Mouse (Mus musculus) liver, embryonic 14.5 days (tissue): Measurements from ENCODE around the gene C1ql1. TPM values are rescaled to one million over a fixed set of nuclear protein-coding genes. Genes with fewer than 3 reads are reported as not detected.
A peak's percentile ranks its signal among the peaks of the same experiment; 100 is the strongest.

Source experiments
- ATAC-seq: fragments of 200-750 bp; cut with Nextera tagmentation; 2 replicates; pipeline ENCODE4 v1.8.0; 2017; ENCODE audit warnings: moderate number of reproducible peaks, mild to moderate bottlenecking, moderate library complexity; ENCODE audit not compliant: insufficient read depth
- DNase-seq, 3 experiments: peaks; one replicate each; pipeline ENCODE4 v3.0.0-alpha.2; 2012 to 2013; ENCODE audit warnings: low read depth in 3 of 3, low spot score in 3 of 3
- H3K27ac ChIP-seq: fragments of 300-500 bp; sonication (generic); 2 replicates; pipeline ENCODE4 v1.5.1; 2014; ENCODE audit warnings: moderate library complexity, mild to moderate bottlenecking, control low read depth, inconsistent platforms
- H3K27me3 ChIP-seq: fragments of 300-500 bp; sonication (generic); 2 replicates; pipeline ENCODE4 v1.6.1; 2014; ENCODE audit warnings: mild to moderate bottlenecking, low read length, moderate library complexity; ENCODE audit not compliant: control insufficient read depth, insufficient read depth
- H3K36me3 ChIP-seq: fragments of 300-500 bp; sonication (generic); replicated peaks from 2 replicates; pipeline ENCODE4 v1.6.1; 2014; ENCODE audit warnings: low read depth; ENCODE audit not compliant: control insufficient read depth, insufficient read depth
- H3K4me1 ChIP-seq, 2 experiments: fragments of 200-500 bp in 1 of 2; fragments of 300-500 bp in 1 of 2; sonication (generic) in 1 of 2; replicated peaks; 2 replicates each; pipeline ENCODE4 v1.6.1; 2012 to 2014; ENCODE audit warnings: antibody characterized with exemption in 1 of 2, inconsistent platforms in 1 of 2, low read length in 1 of 2; ENCODE audit not compliant: control insufficient read depth in 2 of 2, insufficient read depth in 2 of 2
- H3K4me2 ChIP-seq: fragments of 300-500 bp; sonication (generic); 2 replicates; pipeline ENCODE4 v1.6.1; 2014; ENCODE audit warnings: low read depth, mild to moderate bottlenecking, control low read depth, moderate library complexity
- H3K4me3 ChIP-seq, 2 experiments: fragments of 200-500 bp in 1 of 2; fragments of 300-500 bp in 1 of 2; sonication (generic) in 1 of 2; 2 replicates each; pipeline ENCODE4 v1.5.1; 2012 to 2014; ENCODE audit warnings: low read depth in 2 of 2, low read length in 2 of 2, mild to moderate bottlenecking in 2 of 2, control low read depth in 1 of 2, inconsistent platforms in 1 of 2, moderate library complexity in 1 of 2; ENCODE audit not compliant: insufficient read depth in 1 of 2
- H3K9ac ChIP-seq: fragments of 300-500 bp; sonication (generic); replicated peaks from 2 replicates; pipeline ENCODE4 v1.6.1; 2014; ENCODE audit warnings: mild to moderate bottlenecking, control low read depth, moderate library complexity
- H3K9me3 ChIP-seq: fragments of 300-500 bp; sonication (generic); 2 replicates; pipeline ENCODE4 v1.6.1; 2016; ENCODE audit warnings: low read length, mixed read lengths; ENCODE audit not compliant: control insufficient read depth
- CTCF ChIP-seq: IDR thresholded peaks from 2 replicates; pipeline ENCODE4 v1.5.1; 2016; ENCODE audit warnings: antibody characterized with exemption, low read depth, control low read depth
- EP300 ChIP-seq: IDR thresholded peaks from 2 replicates; pipeline ENCODE4 v1.6.1; 2016; ENCODE audit warnings: antibody characterized with exemption, low read depth
- WGBS: fragments of 180-500 bp; shearing (Covaris S2); extraction: QIAGEN DNeasy Blood & Tissue Kit; methylation state at CpG from one replicate; pipeline ENCODE4 v1.1.7; 2014; ENCODE audit not compliant: insufficient replicate concordance; 5-methylcytosine and 5-hydroxymethylcytosine counted together
- polyA plus RNA-seq, 2 experiments: library from polyadenylated mRNA; depleted of rRNA in 1 of 2; stranded (reverse) in 1 of 2; unstranded in 1 of 2; fragments of >200 nt; fragmentation: Nextera tagmentation in 1 of 2; extraction: Ambion mirVana in 1 of 2; gene quantifications; 2 replicates each; pipeline versions ENCODE4 v1.2.1 to v1.2.3; 2012 to 2014

C1ql1 gene
- polyA plus RNA-seq, 2 experiments, result 0.17 TPM; not detected in 1

DNA sequence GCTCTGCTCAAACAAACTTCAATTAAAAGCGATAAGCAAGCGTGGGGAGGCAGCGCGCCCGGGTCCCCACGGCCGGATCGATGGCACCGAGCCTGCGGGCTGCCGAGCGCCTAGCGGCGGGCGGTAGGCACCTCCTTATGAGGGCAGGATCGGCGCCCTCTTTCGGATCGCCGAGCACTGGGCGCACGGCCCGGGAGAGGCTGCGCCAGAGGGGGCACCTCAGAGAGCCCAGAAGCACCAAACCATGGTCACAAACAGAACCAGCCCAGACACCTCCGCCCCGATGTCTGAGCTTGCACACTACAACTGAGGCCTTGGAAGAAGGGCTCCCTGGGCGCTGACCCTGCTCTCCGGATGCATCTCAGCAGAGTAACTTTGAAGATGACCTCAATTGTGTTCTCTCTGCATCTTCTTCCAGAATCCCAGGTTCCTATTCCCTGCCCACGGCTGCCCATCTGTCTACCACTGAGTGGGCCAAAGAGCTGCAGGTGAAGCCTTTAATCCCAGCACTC, 43.7 kb upstream of the C1ql1 start:
- no peaks in the 10 kb centered on the region for H3K4me1 ChIP-seq
- no peak overlapping the region for H3K9ac ChIP-seq
- peak overlapping the region; percentile 51 for H3K4me2 ChIP-seq
- no peak overlapping the region for H3K27ac ChIP-seq
- no peaks in the 10 kb centered on the region for H3K36me3 ChIP-seq
- H3K9me3 ChIP-seq, result no peaks in the 10 kb centered on the region
- peak overlapping the region in 1 of 2 experiments; percentile 25; a peak in 2 of 4 replicates for H3K4me3 ChIP-seq
- no peak for ATAC-seq
- H3K27me3 ChIP-seq, result peaks cover 43% of the 10 kb centered on the region
- TF ChIP-seq CTCF (peak; percentile 40; the same call in 1 of the 2 replicates), EP300 (no peak)
- 1% methylated on average over 29 of the region's 29 CpGs for WGBS
- no peak for DNase-seq

DNA sequence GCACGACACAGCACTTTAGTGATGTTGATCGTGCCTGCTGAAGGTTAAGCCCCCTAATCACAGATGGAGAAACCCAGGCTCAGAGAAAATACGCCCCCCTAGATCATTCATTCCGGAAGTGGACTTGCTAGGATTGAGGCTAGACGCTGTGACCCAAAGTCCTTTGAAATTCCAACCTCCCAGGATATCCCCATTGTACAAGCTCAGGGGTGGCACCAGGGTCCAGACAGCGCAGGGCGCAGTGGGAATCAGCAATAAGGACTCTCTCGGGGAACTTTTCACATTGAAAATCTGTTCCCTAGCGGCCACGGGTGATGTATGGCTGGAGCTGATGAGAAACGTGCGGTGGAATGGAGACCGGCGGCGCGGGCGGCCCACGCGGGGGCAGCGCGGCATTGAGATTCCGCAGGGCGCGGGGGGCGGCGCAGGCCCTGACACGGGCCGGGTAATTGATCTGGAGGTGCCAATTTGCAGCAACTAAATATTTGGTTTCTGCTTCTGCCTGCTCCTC, 43.2 kb upstream of the C1ql1 start:
- TF ChIP-seq EP300 (no peak), CTCF (no peak)
- WGBS, result 9% methylated on average over 28 of the region's 28 CpGs
- no peaks in the 10 kb centered on the region for H3K4me1 ChIP-seq
- ATAC-seq (no peak), DNase-seq (no peak)
- H3K27ac ChIP-seq, result no peak overlapping the region
- peaks cover 43% of the 10 kb centered on the region for H3K27me3 ChIP-seq
- H3K9ac ChIP-seq, result no peak overlapping the region
- H3K36me3 ChIP-seq, result no peaks in the 10 kb centered on the region
- no peaks in the 10 kb centered on the region for H3K9me3 ChIP-seq
- H3K4me3 ChIP-seq, result peak overlapping the region in 1 of 2 experiments; percentile 25; a peak in 2 of 4 replicates
- H3K4me2 ChIP-seq, result peak overlapping the region; percentile 51

DNA sequence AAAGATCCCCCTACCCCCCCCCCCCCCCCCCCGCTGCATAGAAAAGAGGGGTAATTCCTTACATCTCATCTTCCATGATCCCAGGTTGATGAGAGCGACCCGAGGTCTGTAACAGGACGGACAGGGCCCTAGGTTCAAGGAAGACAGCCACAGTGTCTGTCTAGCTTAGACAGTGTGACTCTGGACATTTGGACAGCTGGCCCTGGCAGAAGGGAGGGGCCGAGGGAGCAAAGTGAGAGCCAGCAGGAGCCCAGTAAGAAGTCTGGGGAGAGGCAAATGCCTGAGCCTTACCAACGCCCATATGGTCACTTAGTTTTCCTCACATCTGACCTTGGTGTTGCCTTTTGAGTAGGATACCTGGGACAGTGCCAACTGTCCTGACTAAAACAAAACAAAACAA, 38.7 kb upstream of the C1ql1 start:
- Histone ChIP-seq H3K9me3 (no peaks in the 10 kb centered on the region), H3K27me3 (peaks cover 23% of the 10 kb centered on the region), H3K4me1 (no peaks in the 10 kb centered on the region), H3K9ac (no peak overlapping the region), H3K27ac (no peak overlapping the region), H3K36me3 (no peaks in the 10 kb centered on the region), H3K4me2 (no peak overlapping the region), H3K4me3 (no peak overlapping the region)
- TF ChIP-seq EP300 (no peak), CTCF (no peak)
- 54% methylated on average over 6 of the region's 6 CpGs for WGBS
- ATAC-seq (no peak), DNase-seq (no peak)

DNA sequence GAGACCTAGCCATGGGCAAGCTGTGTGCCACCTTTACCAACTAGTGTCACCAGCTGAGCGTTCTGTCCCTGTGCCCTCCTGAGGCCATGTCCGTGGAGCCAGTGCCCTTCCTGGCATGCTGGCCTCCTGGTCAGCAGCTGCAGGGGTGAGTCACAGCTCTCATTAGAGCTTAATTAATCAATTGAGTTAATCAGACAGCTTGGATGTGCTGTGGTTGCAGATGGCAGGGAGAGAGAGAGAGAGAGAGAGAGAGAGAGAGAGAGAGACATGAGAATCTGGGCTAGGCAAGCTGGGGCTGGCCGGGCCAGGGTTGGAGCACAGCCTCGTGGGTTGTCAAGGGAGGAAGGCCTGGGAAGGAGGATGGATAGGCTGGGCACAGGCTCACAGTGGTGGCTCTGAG, 38.1 kb upstream of the C1ql1 start:
- Histone ChIP-seq H3K36me3 (no peaks in the 10 kb centered on the region), H3K4me2 (no peak overlapping the region), H3K27ac (no peak overlapping the region), H3K27me3 (peaks cover 17% of the 10 kb centered on the region), H3K4me1 (no peaks in the 10 kb centered on the region), H3K9me3 (no peaks in the 10 kb centered on the region), H3K9ac (no peak overlapping the region), H3K4me3 (no peak overlapping the region)
- 50% methylated on average over 4 of the region's 4 CpGs for WGBS
- DNase-seq, result no peak
- TF ChIP-seq CTCF (no peak), EP300 (no peak)
- no peak for ATAC-seq

DNA sequence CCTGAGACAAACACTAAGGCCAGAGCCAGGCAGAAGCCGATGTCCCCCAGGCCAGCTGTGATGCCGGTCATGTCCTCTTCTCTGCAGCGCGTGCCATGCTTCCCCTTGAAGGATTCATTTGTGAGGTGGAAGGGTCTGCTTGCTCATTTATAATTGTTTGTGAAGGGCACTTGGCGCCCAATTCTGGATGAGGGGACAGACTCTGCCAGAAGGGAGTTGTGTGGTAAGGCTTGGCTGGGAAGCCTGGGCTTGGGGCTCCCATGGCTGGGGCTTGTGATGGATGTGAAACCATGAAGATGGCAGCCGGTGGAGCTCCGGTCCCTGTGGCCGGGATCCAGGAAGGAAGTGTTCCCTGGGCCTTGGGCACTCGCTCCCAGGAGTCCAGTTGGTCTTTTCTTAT, 37.6 kb upstream of the C1ql1 start:
- Histone ChIP-seq H3K27ac (no peak overlapping the region), H3K27me3 (peaks cover 12% of the 10 kb centered on the region), H3K4me3 (no peak overlapping the region), H3K4me1 (no peaks in the 10 kb centered on the region), H3K36me3 (no peaks in the 10 kb centered on the region), H3K4me2 (no peak overlapping the region), H3K9ac (no peak overlapping the region), H3K9me3 (no peaks in the 10 kb centered on the region)
- no peak for TF ChIP-seq CTCF
- TF ChIP-seq EP300, result no peak
- DNase-seq, result no peak
- no peak for ATAC-seq
- WGBS, result 65% methylated on average over 9 of the region's 9 CpGs
